Mouse (Mus musculus): ENCODE measurements around the gene Trpv5.

Gene Trpv5

GRCm38 (mm10) chr6:41640449-41640848 is 40.1 kb downstream of the Trpv5 start:
- no peak for DNase-seq (ENCODE audit: low spot score)

- no peak for DNase-seq (ENCODE audit: low spot score)
Observed at GRCm38 (mm10) chr6:41637927-41638506, 42.6 kb downstream of the Trpv5 start.

- no peak for DNase-seq (ENCODE audit: low spot score)
Observed at GRCm38 (mm10) chr6:41637393-41637792, 43.2 kb downstream of the Trpv5 start.

GRCm38 (mm10) chr6:41636178-41636577 is 44.4 kb downstream of the Trpv5 start, which contains the start of gene Trpv6:
TSS of gene Trpv6 (minus strand) at chr6:41636405.
- no peak for DNase-seq (ENCODE audit: low spot score)

GRCm38 (mm10) chr6:41635211-41635610 is 45.4 kb downstream of the Trpv5 start:
- no peak for DNase-seq (ENCODE audit: low spot score)

GRCm38 (mm10) chr6:41631549-41631948 is 49.0 kb downstream of the Trpv5 start:
- no peak for DNase-seq (ENCODE audit: low spot score)

GRCm38 (mm10) chr6:41630791-41631190 is 49.8 kb downstream of the Trpv5 start:
- no peak for DNase-seq (ENCODE audit: low spot score)

GRCm38 (mm10) chr6:41628180-41628579 is 52.4 kb downstream of the Trpv5 start:
- no peak for DNase-seq (ENCODE audit: low spot score)

GRCm38 (mm10) chr6:41622661-41623060 is 57.9 kb downstream of the Trpv5 start:
- peak; percentile 49 for DNase-seq (ENCODE audit: low spot score)

GRCm38 (mm10) chr6:41621241-41621990 is 59.2 kb downstream of the Trpv5 start:
- DNase-seq (ENCODE audit: low spot score): no peak

- DNase-seq (ENCODE audit: low spot score): no peak
Observed at GRCm38 (mm10) chr6:41620173-41620798, 60.3 kb downstream of the Trpv5 start.

GRCm38 (mm10) chr6:41607637-41608036 is 72.9 kb downstream of the Trpv5 start:
- DNase-seq (ENCODE audit: low spot score): no peak

- DNase-seq (ENCODE audit: low spot score): no peak
Observed at GRCm38 (mm10) chr6:41606214-41606613, 74.4 kb downstream of the Trpv5 start.

- DNase-seq (ENCODE audit: low spot score): no peak
Observed at GRCm38 (mm10) chr6:41605794-41606104, 74.8 kb downstream of the Trpv5 start.

- DNase-seq (ENCODE audit: low spot score): peak; percentile 76
Observed at GRCm38 (mm10) chr6:41605061-41605793, 75.3 kb downstream of the Trpv5 start, which contains the start of gene Ephb6. TSS of gene Ephb6 (plus strand) at chr6:41605482.

- peak; percentile 70 for DNase-seq (ENCODE audit: low spot score)
Observed at GRCm38 (mm10) chr6:41604401-41605050, 76.0 kb downstream of the Trpv5 start.
